Mouse (Mus musculus) gastrocnemius, adult 2 months (tissue): Measurements from ENCODE around the gene Gm21976. TPM values are rescaled to one million over a fixed set of nuclear protein-coding genes. Genes with fewer than 3 reads are reported as not detected.

Experiments
- DNase-seq: peaks from one replicate; pipeline ENCODE4 v3.0.0; 2022
- H3K27ac ChIP-seq: fragments of 200-600 bp; 2 replicates; pipeline ENCODE4 v1.8.1; 2022; ENCODE audit warnings: mild to moderate bottlenecking
- H3K4me3 ChIP-seq: fragments of 200-600 bp; 2 replicates; pipeline ENCODE4 v1.8.1; 2022; ENCODE audit warnings: mild to moderate bottlenecking, moderate library complexity
- CTCF ChIP-seq: fragments of 200-600 bp; IDR thresholded peaks from 2 replicates; pipeline ENCODE4 v1.8.1; 2022; ENCODE audit warnings: antibody characterized with exemption, mild to moderate bottlenecking, moderate library complexity
- intact Hi-C: fragments of 180-260 bp; cut with DNase I; formaldehyde crosslinking; loops from one replicate; pipeline ENCODE4 v1.15.1; 2025
- long read RNA-seq, 2 experiments: library from polyadenylated mRNA; stranded (forward); transcript quantifications; one replicate each; pipeline ENCODE4 v2.0.0; 2021
- total RNA-seq, 2 experiments: library from RNA; stranded (reverse); gene quantifications; 2 replicates each; pipeline ENCODE4 v1.2.3; 2021

Gene Gm21976
- not detected for total RNA-seq
- long read RNA-seq, experiment 1, result 0 reads
- long read RNA-seq, experiment 2, result 0 reads

GRCm38 (mm10) chr13:98279686-98280085, at the start of gene Gm21976:
TSS of gene Gm21976 (plus strand) at chr13:98279887.
- no peak for TF ChIP-seq CTCF
- H3K27ac ChIP-seq, result no peak within 1 kb of the TSS
- H3K4me3 ChIP-seq, result no peak within 1 kb of the TSS
- intact Hi-C loops, result no loop called here
- DNase-seq, result no peak

DNA sequence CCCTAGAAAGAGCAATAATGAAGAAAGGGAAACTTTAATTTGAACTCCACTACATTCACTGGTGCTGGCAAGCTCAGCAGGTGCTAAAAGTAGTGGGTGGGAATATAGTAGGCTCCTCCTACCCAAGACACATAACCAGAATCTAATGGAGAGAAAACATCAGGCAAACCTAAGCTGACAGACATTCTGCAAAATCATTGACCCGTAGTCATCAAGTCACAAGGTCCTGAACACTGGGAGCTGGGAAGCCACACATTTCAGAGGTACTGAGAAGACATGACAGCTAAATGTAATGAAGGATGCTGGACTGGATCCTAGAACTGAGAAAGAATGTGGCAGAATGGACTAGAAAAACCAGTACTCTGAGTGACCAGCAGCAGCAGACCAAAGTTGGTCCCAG, 49.2 kb upstream of the Gm21976 start:
- intact Hi-C loops, result no loop called here
- DNase-seq, result no peak
- Histone ChIP-seq H3K4me3 (no peak overlapping the region), H3K27ac (no peak overlapping the region)
- TF ChIP-seq CTCF, result no peak

DNA sequence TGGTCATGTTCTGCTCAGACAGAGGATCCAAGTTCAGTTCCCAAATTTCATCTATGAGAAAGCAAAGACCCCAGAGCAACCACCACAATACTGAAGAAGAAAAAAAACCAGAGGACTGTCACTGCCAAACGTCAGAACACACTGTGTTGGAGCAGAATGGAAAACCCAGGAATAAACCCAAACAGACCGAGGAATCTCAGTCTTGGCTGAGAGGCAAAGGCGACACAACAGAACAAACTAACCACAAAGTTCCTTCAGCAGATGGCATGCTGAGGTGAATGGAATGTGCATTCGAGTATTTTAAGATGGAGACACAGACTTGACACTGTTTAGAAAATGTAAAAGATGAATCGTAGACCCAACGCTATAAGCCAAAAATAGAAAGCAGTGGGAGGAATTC, 44.2 kb upstream of the Gm21976 start:
- Histone ChIP-seq H3K27ac (no peak overlapping the region), H3K4me3 (no peak overlapping the region)
- no peak for TF ChIP-seq CTCF
- intact Hi-C loops, result no loop called here
- no peak for DNase-seq

DNA sequence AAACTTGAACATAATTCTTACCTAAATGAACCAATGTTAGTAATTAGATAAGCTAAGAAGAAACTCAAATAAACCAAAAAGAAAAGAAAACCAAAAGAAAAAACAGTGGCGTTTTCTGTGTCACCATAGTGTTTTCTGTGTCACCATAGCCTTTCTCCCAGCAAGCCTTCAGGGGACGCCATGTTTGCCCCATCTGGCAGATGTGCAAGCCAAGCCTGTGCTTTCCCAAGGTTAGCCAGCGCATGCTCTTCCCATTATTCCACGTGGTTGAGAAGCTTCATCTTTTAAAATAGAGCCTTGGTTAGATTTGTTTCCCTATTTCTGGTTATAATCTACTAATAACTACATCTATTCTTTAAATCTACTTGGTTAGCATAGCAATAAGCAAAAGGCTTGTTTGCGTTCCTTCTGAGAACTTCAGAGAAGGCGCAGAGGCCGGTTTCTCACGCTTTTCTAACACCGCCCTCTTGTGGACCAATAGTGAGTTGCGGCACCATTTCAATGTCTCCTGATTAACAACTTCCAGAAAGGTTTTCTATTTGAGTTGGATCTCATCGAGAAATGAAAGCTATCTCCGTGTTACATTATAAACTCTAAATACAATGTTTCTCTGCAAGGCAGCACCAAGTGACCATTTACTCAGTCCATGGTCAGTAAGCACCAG, 39.6 kb upstream of the Gm21976 start:
- no peak overlapping the region for H3K27ac ChIP-seq
- peak; percentile 56 for DNase-seq
- H3K4me3 ChIP-seq, result no peak overlapping the region
- peak; percentile 94 for TF ChIP-seq CTCF
- intact Hi-C loops, result loop anchor here (1.0 kb wide), 1 partner anchor 209 kb away; no protein-coding TSS in a partner anchor

GRCm38 (mm10) chr13:98241531-98242282, 38.0 kb upstream of the Gm21976 start:
- no peak for DNase-seq
- H3K4me3 ChIP-seq, result no peak overlapping the region
- no peak for TF ChIP-seq CTCF
- H3K27ac ChIP-seq, result no peak overlapping the region
- intact Hi-C loops, result no loop called here

DNA sequence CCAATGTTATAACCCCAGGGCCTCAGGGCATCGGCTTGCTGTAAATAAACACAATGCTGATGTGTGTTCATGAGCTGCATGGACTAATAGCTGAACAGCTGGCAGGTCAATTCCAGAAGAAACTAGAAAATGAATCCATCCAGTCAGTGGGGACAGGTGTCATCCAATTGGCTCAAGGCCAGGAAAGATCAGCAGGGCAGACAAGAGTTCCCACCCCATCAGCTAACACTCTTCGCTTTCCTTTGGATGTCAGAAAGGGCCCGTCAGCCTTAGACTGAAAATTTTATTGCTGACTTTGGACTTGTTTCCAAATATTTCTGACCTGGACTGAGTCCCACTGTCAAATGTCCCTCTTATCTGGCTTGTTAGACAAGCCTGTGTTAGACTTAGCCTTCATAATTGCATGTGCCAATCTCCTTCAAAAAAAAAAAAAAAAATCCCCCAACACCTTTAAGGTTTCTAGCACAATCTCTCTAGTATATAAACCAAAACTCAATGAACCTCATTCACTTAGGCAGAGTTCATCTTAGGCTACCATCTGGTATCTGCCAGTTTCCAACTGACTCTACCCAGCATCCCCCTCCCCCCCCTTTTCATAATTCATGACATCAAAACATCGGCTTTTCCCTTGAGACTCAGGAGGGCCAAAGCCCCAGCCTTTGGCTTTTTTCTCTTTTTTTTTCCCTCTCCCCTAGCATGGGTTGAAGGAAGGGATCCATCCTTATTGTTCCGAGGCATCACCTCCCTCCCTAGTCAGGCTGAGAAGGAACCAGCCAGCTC, 34.9 kb upstream of the Gm21976 start:
- no peak overlapping the region for H3K27ac ChIP-seq
- no peak for DNase-seq
- no peak for TF ChIP-seq CTCF
- intact Hi-C loops, result no loop called here
- H3K4me3 ChIP-seq, result no peak overlapping the region

DNA sequence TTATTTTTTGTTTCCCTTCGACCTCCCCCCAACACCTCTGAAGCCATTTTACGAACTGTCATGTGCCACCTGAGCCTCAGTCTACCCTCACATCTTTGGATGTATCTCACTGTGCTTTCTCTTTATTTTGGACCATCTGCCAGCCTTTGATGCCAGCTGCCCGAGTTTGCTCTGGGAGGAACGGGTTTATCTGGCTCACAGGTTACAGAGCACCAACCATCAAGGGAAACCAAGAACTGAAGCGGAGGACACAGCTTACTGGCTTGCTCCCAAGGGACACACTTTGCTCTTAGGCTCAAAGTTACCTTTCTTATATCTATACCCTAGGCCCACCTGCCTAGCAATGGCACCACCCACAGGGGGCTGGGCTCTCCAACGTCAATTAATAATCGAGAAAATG, 34.3 kb upstream of the Gm21976 start:
- no peak for TF ChIP-seq CTCF
- intact Hi-C loops, result no loop called here
- no peak overlapping the region for H3K27ac ChIP-seq
- no peak for DNase-seq
- no peak overlapping the region for H3K4me3 ChIP-seq

GRCm38 (mm10) chr13:98249594-98249993, 30.1 kb upstream of the Gm21976 start:
- TF ChIP-seq CTCF, result no peak
- H3K4me3 ChIP-seq, result no peak overlapping the region
- intact Hi-C loops, result no loop called here

GRCm38 (mm10) chr13:98254921-98255320, 24.8 kb upstream of the Gm21976 start:
- Histone ChIP-seq H3K4me3 (no peak overlapping the region), H3K27ac (no peak overlapping the region)
- intact Hi-C loops, result no loop called here
- no peak for TF ChIP-seq CTCF
- no peak for DNase-seq

More at GRCm38 (mm10) chr13:98249594-98249993, 30.1 kb upstream of the Gm21976 start:
- H3K27ac ChIP-seq, result no peak overlapping the region
- DNase-seq, result no peak

DNA sequence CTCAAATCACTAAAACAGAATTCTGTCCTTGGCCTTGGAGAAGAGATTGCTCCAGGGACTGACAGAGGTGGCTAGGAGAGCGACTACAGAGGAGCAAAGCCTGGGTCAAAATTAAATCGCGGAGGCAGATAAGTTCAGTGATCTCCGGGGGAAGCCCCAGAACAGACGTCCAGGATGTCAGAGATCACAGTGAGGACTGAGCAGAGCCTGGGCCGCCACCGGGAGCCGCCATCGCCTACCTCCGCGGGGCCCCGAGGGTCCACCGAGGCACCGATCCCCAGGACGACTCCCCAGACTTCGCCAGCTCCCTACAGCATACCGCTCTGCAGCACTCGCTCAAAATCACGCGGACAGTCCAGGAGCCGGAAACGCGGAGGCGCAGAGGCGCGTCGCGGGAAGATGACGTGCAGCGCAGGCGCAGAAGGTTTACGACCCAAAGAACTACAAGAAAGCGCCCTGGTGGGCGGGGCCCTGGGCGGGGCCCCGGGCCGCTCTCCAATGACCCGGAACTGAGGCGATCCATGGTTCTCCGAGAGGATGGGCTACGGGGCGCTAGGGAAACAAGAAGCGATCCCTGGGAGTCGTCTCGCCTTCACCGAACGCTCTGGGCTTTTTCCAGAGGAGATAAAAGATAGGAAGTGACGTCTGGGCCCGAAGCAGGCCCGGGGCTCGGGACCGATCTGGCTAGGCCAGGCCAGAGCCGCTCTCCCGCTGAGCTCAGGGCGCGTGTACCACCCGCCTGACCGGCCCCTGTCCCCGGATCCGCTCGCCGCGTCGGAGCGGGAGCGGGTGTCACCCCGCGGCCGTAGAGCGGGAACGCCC, 16.8 kb upstream of the Gm21976 start, which contains the start of the genes Utp15 and Ankra2:
TSS of gene Utp15 (minus strand) at position 406 of the 822 bp plus-strand sequence.
TSS of gene Ankra2 (plus strand) at position 439 of the 822 bp plus-strand sequence.
- H3K4me3 ChIP-seq, result peak within 1 kb of the TSS; percentile 97
- DNase-seq, result peak; percentile 99
- intact Hi-C loops, result loop anchor here (2.0 kb wide), 1 partner anchor 54 kb away; the partner anchor contains the start of gene Btf3
- peak within 1 kb of the TSS; percentile 96 for H3K27ac ChIP-seq
- TF ChIP-seq CTCF, result no peak

- intact Hi-C loops, result loop anchor here (2.0 kb wide), 1 partner anchor 53 kb away; the partner anchor contains the start of gene Btf3
- Histone ChIP-seq H3K4me3 (peak overlapping the region; percentile 97), H3K27ac (peak overlapping the region; percentile 96)
- no peak for DNase-seq
- TF ChIP-seq CTCF, result no peak
Observed at GRCm38 (mm10) chr13:98263458-98263987, 16.2 kb upstream of the Gm21976 start.

GRCm38 (mm10) chr13:98264111-98264510, 15.6 kb upstream of the Gm21976 start:
- intact Hi-C loops, result no loop called here
- H3K27ac ChIP-seq, result peak overlapping the region; percentile 96; the same call in 1 of the 2 replicates

More at GRCm38 (mm10) chr13:98264111-98264510, 15.6 kb upstream of the Gm21976 start:
- H3K4me3 ChIP-seq, result peak overlapping the region; percentile 97
- DNase-seq, result no peak
- no peak for TF ChIP-seq CTCF
